Mouse (Mus musculus) retina, postnatal 1 day (tissue): ENCODE data around the gene Gm20388.
A peak's percentile ranks its signal among the peaks of the same experiment; 100 is the strongest.

Source experiments
- DNase-seq: peaks from one replicate; pipeline ENCODE4 v3.0.0-alpha.2; 2012

The Gm20388 gene

DNA sequence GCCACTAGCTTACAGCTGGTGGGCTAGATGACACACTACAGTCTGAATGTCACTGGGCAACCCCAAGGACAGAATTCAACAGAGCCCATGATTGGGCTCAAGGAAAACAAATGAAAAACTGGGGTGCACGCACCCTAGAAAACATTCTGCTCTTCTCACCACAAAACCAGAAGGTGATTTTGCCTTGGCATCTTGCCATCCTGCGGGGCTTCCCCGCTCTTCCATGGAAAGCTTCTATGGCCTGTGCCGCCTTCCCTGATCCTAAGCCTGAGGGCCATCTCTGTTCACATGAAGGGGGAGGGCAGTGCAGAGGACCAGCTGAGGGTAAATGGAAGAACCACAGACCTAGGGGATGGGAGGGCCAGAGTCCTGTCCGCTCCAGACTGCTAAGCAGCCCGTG is 2957.3 kb downstream of the Gm20388 start:
- DNase-seq: no peak

DNA sequence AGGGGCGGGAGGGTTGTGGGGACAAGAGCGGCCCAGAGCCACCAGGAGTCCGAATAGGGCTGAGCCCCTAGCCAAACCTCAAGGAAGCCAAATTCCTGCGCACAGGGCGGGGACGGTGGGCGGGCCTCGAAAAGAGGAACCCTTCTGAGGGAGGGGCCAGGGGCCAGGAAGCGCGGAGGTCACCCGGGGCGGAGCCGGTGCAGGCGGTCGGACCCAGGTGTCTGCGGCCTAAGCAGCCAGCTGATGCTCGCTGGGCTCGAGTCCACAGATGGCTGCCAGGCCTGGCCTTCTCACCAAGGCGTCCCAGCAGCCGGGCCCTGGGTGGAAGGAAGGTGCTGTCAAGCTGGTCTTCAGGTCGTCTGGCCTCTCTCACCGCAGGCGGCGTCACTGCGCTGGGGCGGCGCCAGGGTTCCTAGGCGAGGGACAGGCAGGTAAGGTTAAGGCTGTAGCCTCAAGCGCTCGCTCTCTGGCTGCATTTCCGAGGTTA is 2959.8 kb downstream of the Gm20388 start:
- no peak for DNase-seq

DNA sequence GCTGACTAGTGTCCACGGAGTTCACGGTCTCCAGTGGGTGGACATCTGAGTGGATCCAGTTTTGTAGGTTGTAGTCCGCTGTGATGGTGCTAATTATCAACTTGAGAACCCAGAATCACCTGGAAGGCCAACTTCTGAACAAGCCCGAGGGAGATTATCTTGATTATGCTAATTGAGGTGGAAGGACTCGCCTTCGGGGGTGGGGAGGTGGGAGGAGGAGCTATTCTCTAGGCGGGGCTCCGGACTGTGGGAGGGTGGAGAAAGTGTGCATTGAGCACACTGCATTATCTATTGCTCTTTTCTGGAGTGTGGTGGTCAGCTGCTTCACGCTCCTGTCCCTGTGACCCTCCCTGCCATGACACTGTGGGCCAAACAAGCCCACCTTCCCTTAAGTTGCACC is 2961.0 kb downstream of the Gm20388 start:
- no peak for DNase-seq

DNA sequence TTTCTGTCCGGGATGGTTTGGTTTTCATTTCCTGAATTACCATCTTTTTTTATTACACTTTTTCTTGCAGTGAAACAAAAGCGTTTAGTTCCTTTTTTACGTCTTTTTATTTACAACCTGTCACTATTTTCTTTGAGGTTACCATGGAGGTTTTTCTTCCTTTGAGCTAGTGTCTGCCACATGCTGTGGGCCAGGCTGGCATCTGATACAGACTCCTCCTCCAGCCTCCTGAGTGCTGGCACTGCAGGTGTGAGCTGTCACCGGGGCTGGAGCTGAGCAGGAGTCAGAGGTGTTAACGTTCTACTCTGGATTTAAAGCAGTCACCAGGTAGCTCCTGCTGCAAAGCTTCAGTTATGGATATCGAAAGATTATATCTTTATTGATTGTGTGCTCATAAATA is 2962.5 kb downstream of the Gm20388 start:
- no peak for DNase-seq

DNA sequence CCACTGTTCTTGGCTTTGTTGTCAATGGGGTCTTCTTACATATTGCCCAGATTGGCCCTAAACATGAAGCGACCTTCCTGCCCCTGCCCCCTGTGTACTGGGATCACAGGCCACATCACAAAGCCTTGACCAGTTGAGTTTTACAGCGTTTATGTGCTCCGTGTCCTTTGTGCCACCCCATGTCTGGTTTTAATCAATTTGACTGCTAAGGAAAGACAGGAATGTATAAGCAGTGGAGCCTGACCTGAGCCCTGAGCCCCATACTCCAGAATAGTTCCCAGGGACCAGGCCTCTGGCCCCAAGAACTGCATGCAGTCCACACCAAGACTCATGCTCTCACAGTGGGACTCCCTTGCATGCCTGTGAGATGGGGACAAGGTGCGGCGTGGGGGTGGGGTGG is 2964.5 kb downstream of the Gm20388 start:
- no peak for DNase-seq

DNA sequence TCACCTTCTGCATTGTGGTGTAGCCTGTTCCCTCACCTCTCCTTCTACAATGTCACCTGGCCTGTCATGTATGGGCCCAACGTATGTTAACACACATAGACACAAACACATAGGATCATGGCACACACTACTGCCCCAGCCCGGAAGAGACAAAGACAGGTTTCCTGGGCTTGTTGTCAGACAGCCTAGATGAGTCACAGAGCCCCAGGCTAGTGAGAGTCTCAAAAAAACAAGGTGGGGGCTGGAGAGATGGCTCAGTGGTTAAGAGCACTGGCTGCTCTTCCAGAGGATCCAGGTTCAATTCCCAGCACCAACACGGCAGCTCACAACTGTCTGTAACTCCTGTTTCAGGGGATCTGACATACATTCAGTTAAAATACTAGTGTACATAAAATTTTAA is 2967.6 kb downstream of the Gm20388 start:
- DNase-seq: no peak

DNA sequence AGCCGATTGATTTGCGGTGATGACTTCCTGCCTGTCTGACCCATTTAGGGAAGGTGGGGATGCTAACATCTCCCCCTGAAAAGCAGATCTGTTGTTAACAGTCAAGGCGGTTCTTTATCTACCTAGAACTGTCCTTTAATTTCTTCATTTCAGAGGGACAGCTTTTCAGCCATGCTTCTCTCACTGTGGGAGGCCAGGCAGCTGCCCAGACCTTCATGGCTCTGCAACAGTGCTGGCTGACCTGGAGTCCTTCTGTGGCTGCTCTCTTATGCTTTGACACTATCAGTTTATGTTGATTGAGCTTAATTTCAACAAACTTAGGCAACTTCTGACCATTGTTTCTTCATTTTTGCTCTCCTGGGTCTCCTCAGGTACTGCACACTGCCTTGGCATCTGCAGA is 2969.7 kb downstream of the Gm20388 start:
- no peak for DNase-seq

DNA sequence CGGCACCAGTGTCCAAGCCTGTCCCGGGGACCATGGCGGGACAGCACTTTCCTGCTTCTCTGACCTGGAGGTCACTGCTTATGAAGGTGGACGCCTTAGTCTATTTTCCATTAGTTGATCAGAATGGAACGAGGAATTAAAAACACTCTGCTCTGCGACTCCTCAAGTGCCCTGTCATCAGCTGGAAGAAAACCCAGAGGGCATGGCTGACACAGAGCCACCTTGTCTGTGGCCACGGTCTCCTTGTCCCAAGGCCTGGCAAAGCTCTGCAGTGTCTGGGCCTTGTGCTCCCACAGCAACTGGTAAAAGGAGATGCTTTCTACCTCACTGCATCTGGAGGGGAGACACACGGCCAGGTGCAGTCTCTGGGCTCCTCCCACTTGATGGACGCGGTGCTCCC is 2973.0 kb downstream of the Gm20388 start:
- DNase-seq: no peak

DNA sequence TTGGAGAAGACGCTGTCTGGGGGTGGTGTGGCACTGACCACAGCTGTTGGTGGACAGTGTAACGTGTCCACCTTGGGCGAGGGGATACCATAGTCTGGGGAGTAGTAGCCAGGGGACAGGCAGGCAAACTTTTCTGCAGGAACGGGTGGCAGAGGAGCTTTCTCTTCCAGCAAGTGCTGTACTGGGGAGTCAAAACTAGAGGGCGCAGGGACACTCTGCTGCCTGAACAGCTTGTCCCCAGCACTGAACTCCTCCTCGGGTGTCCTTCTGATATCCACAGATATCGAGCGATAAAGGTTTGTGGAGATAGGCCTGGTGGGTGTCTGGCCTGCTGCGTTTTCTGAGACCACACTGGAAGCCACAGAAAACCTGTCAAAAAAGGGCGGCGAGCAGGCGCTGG is 2980.8 kb downstream of the Gm20388 start:
- no peak for DNase-seq

DNA sequence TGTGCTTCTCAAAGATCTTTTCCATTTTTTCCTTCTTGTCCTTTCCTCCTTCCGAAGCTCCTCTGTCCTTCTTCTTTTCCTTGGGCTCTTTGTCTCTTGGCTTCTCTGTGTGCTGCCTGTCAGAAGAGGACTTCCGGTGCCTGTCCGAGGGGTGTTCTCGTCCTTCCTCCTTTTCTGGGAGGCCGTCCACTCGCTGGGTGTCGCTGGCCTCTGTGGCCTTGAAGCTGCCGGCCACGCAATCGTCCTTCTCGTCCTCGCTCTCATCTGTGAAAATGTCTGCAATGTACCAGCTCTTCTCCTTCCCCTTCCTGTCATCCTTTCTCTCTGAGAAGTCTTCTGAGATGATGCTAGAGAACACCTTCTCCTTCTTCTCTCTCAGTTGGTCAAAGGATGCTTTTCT is 2982.8 kb downstream of the Gm20388 start:
- no peak for DNase-seq

DNA sequence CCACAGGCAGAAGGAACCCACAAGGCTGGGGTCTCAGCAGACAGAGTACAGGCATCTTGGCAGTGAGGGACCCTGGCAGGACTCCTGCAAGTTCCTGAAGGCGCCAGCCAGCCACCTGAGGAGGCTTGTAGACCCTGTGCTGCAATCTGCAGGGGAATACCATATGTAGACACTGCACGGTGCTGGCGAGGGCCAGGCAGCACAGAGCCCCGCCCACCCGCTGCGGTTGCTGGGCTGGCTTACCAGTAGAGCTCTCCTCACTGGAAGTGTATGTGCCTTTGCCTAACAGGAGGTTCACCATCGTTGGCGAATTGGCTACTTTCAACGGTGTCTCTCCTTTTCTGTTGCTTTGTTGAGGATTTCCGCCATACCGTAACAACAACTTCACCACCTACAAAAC is 2985.7 kb downstream of the Gm20388 start:
- DNase-seq: no peak

DNA sequence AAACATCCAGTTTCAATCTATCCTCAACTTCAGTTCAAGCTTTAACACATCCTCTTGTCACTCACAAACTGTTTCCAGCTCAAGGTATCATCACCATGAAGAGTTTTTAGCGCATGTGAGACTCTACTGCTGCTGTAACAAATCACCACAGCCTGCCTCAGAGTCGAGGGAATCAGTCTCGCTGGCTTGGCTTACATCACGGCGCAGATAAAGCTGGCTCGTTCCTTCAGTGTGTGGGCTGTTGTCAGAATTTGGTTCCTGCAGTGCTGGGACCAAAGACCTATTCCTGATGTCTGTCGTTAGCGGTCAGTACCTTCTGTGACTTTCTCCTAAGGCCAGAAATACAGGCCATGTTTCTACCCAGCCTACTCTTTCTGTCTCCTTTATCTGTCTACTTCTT is 2986.6 kb downstream of the Gm20388 start:
- no peak for DNase-seq

DNA sequence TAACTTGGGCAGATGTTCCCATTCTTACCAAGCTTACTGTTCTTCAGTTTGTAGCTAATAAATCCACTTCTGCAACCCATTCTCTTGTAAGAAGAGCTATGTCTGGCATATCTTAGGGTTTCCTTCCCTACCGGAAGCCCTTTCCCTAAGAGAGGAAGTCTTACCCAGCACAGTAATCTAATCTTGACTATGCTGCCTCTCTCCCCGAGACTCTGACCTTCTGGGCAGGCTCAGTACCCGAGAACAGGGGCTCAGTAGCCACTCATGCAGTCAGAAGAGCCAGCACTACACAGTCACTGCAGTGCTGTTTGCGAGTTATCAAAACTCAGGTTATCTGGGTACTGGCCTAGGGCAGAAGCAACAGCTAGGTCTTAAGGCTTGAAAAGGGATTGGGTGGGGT is 2987.4 kb downstream of the Gm20388 start:
- no peak for DNase-seq

DNA sequence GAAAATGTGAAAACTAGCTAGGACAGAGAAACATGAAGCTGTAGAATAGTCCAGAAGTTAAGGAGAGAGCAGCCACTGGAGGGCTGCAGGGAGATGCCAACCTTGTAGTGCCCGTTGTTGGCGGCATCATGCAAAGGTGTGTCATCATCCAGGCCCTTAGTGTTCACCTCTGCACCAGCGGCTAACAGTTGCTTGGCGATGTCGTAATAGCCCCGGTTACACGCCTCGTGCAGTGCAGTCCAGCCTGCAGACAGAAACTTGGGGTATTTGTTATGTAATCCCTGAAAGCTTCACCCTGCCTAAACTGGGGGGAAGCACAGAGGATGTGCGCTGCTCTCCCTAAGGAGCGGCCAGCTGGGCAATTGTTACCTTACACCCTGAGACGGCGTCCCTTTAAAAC is 2987.8 kb downstream of the Gm20388 start:
- no peak for DNase-seq

DNA sequence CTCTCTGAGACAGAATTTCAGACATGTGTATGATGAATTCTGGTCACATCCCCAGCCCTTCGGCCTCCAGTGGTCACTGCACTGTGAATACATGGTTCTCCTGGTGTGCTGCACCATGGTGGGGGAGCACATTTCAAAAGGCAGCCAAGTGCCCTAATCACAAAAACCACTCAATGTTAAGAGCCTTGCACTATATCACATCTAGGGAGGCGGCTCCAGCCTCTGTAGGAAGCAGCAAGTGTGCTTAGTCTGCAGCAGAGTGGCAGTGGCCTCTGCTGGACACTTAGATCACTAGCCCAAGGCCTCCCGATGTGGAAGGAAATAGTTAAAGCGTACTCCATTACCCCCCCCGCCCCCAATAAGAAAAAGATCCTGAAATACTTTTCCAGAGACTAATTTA is 2988.4 kb downstream of the Gm20388 start:
- DNase-seq: no peak

DNA sequence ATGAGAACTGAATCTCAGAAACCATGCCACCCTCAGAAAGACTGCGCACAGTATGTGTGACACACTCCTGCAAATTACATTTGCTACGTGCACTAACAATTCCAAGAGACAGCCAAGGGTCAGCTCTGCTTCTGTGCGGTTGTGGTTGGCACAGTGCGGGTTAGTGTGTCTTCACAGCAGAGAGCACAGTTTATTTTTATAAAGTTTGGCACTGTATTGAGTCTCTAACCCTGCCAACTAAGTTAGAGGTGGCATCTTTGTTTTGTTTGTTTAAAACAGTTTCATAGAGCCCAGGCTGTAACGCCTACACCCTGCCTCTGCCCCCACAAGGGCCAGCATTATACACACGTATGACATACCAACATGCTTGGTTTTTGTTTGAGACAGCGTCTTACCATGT is 2990.8 kb downstream of the Gm20388 start:
- no peak for DNase-seq

DNA sequence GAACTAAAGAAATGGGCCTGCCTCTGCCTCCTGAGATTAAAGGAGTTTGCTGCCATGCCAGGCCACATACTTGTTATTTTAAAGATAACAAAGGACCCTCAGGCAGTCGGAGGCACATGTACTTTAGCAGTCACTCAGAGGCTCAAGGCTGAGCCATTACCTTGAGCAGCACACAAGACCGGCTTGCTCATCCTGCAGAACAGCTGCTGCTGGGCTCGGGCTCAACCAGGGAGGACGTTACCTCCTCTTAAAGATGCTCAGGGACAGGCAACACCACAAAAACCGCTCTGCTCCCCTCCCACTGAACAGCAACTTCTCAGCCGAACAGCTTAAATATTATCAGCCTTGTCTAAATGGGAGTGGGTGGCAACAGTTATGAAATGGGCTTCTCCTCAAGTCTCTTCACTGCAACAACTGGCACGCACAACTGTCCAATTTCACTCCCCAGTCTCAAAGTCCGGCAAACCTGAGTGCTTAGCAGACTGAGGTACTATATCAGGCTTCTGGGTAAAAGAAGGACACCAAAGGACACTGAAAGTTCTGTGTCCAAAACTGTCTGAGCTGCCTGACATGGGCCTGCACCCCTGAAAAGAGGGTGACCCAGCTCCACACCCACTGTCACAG is 2991.4 kb downstream of the Gm20388 start:
- DNase-seq: no peak

DNA sequence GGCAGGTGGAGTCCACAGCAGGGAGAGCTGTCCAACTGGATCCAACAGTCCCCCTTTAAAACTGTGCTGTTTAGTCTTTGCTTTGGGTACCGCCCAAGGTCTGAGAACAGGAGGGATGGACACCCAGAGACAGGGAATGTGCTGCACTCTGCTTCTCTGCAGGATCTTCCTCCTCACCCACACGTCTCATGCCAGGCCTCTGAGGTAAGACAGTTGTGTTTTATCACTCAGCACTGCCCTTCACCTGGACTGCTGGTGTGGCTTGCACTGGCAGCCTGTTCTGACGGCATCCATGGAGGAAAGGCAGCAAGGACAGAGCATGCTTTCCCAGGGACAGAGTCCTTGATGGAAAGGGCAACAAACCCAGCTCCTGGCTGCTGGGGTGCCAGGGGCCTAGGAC is 2991.9 kb downstream of the Gm20388 start:
- DNase-seq: no peak

DNA sequence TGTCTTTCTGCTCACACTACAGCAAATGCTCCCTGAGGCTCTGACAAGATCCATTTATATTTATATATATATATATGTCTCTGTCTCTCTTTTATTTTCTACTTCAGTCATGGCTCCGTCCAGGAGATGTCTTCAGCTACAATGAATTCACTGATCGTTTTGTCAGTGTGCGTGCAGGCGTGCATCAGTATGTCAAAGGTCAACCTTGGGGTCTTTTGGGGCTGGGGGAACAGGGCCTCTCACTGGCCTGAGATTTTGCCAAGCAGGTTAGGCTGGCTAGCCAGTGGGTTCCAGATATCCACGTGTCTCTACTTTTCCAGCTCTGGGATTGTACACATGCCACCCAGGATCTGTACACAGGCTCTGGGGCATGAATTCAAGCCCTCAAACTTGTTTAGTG is 2992.4 kb downstream of the Gm20388 start:
- no peak for DNase-seq

DNA sequence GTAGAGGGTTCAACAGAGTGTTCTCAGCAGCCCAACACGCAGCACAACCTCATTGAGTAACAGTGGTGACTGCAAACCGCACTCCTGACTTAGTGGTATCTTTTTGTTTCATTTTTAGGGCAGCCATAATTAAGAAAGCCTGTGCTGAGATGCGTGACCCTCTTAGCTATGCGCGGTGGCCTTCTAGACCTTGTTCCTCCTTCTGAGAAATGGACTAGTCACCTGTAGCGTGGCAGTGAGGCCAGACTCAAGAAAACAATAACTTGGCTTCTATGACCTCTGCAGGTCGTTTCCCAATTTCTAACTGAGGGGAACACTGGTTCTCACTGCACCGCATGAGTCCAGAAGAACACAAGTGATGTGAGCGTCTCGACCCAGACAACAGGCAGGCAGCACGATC is 2993.9 kb downstream of the Gm20388 start:
- DNase-seq: no peak

DNA sequence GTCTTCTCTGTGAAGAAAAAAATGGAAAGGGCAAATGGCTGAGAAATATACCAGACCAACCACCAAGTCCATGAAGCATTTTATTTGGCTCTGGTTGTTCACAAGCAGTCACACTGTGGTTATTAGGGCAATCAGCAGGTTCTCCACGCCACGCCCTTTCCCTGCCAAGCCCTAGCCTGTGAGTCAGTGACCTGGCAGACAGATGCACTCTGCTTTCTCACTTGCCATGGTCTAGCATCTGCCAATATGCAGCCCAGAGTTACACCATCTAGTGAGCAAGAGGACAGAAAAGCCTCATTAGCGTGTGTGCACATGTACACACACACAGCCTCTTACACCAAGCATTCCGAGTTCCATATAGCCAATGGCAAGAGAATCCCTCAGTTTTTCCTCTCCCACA is 2994.7 kb downstream of the Gm20388 start:
- DNase-seq: no peak

DNA sequence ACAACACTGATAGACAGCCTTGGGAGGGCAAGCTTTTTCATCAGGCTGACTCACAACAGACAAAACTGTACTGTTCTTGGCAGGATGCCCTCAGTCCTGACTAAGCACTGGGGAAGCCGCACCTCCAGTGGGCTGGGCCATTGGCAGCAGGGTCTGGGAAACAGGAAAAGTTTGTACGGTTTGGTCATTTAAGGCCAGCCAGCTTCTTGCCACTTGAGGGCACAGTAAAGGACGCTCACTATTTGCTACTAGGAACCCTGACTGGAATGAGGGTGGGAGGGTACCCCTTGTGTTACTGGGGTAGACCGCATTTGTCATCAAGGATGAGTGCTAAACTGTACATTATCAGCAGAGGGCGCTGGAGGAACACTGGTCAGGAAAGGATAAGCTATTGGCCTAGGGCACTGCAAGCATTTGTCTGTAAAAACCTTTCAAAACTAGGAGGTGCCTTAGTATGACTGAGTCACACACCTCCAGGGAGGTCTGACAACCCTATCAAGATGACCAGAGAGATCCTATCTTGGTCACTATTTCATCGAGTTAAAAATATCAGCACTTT is 2995.9 kb downstream of the Gm20388 start:
- peak; percentile 87 for DNase-seq

DNA sequence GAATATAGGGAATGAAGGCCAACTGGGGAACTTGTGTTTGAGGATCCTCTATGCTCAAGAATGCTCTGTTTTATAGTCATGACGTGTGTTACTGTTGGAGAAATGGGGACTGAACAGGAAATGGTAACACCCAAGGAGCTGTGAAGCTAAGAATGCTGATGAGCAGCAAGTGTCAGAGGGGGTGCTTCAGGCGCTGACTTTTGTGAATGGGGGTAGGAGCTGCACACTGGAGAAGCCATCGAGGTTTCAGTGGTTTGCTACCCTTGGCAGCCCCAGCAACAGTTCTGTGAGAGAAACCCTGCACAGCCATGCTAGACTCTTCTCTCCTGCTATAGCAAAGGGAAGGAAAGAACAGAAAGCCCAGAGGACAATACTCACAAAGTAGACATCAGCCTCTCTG is 3001.5 kb downstream of the Gm20388 start:
- no peak for DNase-seq

DNA sequence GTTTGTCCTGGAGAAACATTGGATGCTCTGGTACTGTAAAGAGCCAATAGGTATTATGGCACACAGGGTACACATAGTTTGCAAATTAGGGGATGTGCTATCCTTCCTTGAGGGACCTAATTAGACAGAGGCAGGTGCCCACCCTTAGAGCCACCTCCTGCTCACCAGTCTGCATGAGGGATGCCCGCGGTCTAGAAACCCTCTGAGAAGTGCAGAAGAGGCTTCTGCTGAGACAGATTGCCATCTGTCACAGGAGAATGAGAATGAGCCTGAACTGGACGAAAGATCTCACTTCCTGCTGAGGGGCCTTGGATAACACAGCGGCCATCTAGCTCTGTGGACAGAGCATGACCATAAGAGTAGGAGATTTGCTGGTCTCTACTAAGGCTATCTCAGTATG is 3002.2 kb downstream of the Gm20388 start:
- DNase-seq: no peak

DNA sequence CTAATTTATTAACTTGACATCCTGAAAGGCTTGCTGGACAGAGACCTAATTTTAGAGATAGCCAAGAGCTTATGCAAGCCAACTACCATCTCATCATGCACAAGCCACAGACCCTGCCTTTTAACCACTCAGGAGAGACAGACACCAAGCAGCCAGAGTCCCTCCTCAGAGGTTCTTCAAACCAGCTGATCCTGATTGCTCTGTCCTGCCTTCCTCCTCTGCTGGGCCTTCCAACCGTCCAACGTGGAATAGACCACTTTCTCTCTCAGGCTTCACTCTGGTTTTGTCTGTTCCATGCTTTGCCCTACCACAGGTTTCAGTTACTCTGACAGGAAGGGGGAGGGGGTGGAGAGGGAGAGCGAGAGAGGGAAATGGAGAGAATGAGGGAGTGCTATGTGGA is 3006.1 kb downstream of the Gm20388 start:
- DNase-seq: no peak
